Mouse (Mus musculus) midbrain, embryonic 11.5 days (tissue): ENCODE results near the gene Tmc4. TPM values are rescaled to one million over a fixed set of nuclear protein-coding genes. Genes with fewer than 3 reads are reported as not detected.
"Not testable (repeated sequence)": the region's sequence is repeated elsewhere in the genome, so short reads cannot be mapped to it uniquely, and the experiment has no call there.

Experiments used
- ATAC-seq: fragments of 200-750 bp; cut with Nextera tagmentation; 2 replicates; pipeline ENCODE4 v1.8.0; 2017; ENCODE audit warnings: moderate TSS enrichment, moderate library complexity; ENCODE audit not compliant: low FRiP score
- DNase-seq: peaks from one replicate; pipeline ENCODE4 v3.0.0; 2015; ENCODE audit warnings: low spot score; ENCODE audit errors: missing footprints
- H3K27ac ChIP-seq: fragments of 300-500 bp; sonication (generic); 2 replicates; pipeline ENCODE4 v1.5.1; 2014; ENCODE audit warnings: low read depth, low read length
- H3K27me3 ChIP-seq: fragments of 300-500 bp; sonication (generic); 2 replicates; pipeline ENCODE4 v1.6.1; 2014; ENCODE audit warnings: mild to moderate bottlenecking, low read length, moderate library complexity, mixed read lengths; ENCODE audit not compliant: control insufficient read depth, insufficient read depth
- H3K36me3 ChIP-seq: fragments of 300-500 bp; sonication (generic); 2 replicates; pipeline ENCODE4 v1.6.1; 2014; ENCODE audit warnings: mild to moderate bottlenecking, low read length, moderate library complexity, mixed read lengths; ENCODE audit not compliant: control insufficient read depth, insufficient read depth
- H3K4me1 ChIP-seq: fragments of 300-500 bp; sonication (generic); 2 replicates; pipeline ENCODE4 v1.6.1; 2014; ENCODE audit warnings: low read length; ENCODE audit not compliant: control insufficient read depth, insufficient read depth
- H3K4me2 ChIP-seq: fragments of 300-500 bp; sonication (generic); 2 replicates; pipeline ENCODE4 v1.6.1; 2014; ENCODE audit warnings: mild to moderate bottlenecking, moderate library complexity
- H3K4me3 ChIP-seq: fragments of 300-500 bp; sonication (generic); 2 replicates; pipeline ENCODE4 v1.5.1; 2014; ENCODE audit warnings: low read depth, low read length
- H3K9ac ChIP-seq: fragments of 300-500 bp; sonication (generic); 2 replicates; pipeline ENCODE4 v1.6.1; 2014; ENCODE audit warnings: low read length
- H3K9me3 ChIP-seq: fragments of 300-500 bp; sonication (generic); 2 replicates; pipeline ENCODE4 v1.6.1; 2016; ENCODE audit warnings: low read length; ENCODE audit not compliant: control insufficient read depth
- WGBS: fragments of 180-500 bp; shearing (Covaris S2); extraction: QIAGEN DNeasy Blood & Tissue Kit; methylation state at CpG from one replicate; pipeline ENCODE4 v1.1.7; 2014; 5-methylcytosine and 5-hydroxymethylcytosine counted together
- polyA plus RNA-seq: library from polyadenylated mRNA; unstranded; fragments of >200 nt; fragmentation: Nextera tagmentation; extraction: Ambion mirVana; gene quantifications from 2 replicates; pipeline ENCODE4 v1.2.1, GENCODE M21; 2014

The Tmc4 gene
- 2.4 and 2.5 TPM in 2 replicates for polyA plus RNA-seq

GRCm38 (mm10) chr7:3677342-3677741 is at the start of gene Tmc4:
Tmc4 (minus strand) TSS chr7:3677553.
- WGBS, result 60% methylated on average over 9 of the region's 9 CpGs
- Histone ChIP-seq H3K4me3 (no peak within 1 kb of the TSS), H3K4me1 (no peaks in the 10 kb centered on the region), H3K27ac (no peak within 1 kb of the TSS), H3K9me3 (no peaks in the 10 kb centered on the region), H3K27me3 (no peaks in the 10 kb centered on the region), H3K36me3 (no peaks in the 10 kb centered on the region), H3K9ac (no peak within 1 kb of the TSS), H3K4me2 (no peak within 1 kb of the TSS)
- DNase-seq, result no peak
- no peak for ATAC-seq

- ATAC-seq, H3K36me3 ChIP-seq, H3K9ac ChIP-seq, H3K27ac ChIP-seq, H3K4me1 ChIP-seq, H3K4me3 ChIP-seq, H3K4me2 ChIP-seq, H3K27me3 ChIP-seq, DNase-seq, H3K9me3 ChIP-seq: not testable (repeated sequence)
These were observed 48.1 kb upstream of the Tmc4 start for GRCm38 (mm10) chr7:3725459-3725858.

GRCm38 (mm10) chr7:3720268-3720667 is 42.9 kb upstream of the Tmc4 start, which contains the start of gene Pirb:
Pirb (minus strand) TSS chr7:3720391.
- H3K27ac ChIP-seq, H3K4me3 ChIP-seq, H3K4me1 ChIP-seq, H3K27me3 ChIP-seq, DNase-seq, H3K9me3 ChIP-seq, ATAC-seq, H3K9ac ChIP-seq, H3K4me2 ChIP-seq, H3K36me3 ChIP-seq: not testable (repeated sequence)
- WGBS, result no CpG with 5 or more reads among the region's 3 CpGs

- H3K27ac ChIP-seq, result no peak overlapping the region
- no peak overlapping the region for H3K9ac ChIP-seq
- H3K27me3 ChIP-seq, result no peaks in the 10 kb centered on the region
- no peak for DNase-seq
- no peaks in the 10 kb centered on the region for H3K4me1 ChIP-seq
- 75% methylated on average over 1 of the region's 1 CpGs for WGBS
- no peak overlapping the region for H3K4me2 ChIP-seq
- no peaks in the 10 kb centered on the region for H3K9me3 ChIP-seq
- H3K36me3 ChIP-seq, result no peaks in the 10 kb centered on the region
- ATAC-seq, result no peak
- H3K4me3 ChIP-seq, result no peak overlapping the region
These were observed 37.9 kb upstream of the Tmc4 start for GRCm38 (mm10) chr7:3715249-3715648.

- H3K4me2 ChIP-seq, result no peak overlapping the region
- no peak for ATAC-seq
- 29% methylated on average over 5 of the region's 5 CpGs for WGBS
- H3K9ac ChIP-seq, result no peak overlapping the region
- no peaks in the 10 kb centered on the region for H3K4me1 ChIP-seq
- H3K27me3 ChIP-seq, result no peaks in the 10 kb centered on the region
- H3K36me3 ChIP-seq, result no peaks in the 10 kb centered on the region
- H3K4me3 ChIP-seq, result no peak overlapping the region
- H3K9me3 ChIP-seq, result no peaks in the 10 kb centered on the region
- DNase-seq, result no peak
- no peak overlapping the region for H3K27ac ChIP-seq
These were observed 35.0 kb upstream of the Tmc4 start for GRCm38 (mm10) chr7:3712264-3712942.

- no peaks in the 10 kb centered on the region for H3K9me3 ChIP-seq
- 85% methylated on average over 1 of the region's 1 CpGs for WGBS
- no peak overlapping the region for H3K4me2 ChIP-seq
- H3K36me3 ChIP-seq, result peaks cover 9% of the 10 kb centered on the region; the same call in 1 of the 2 replicates
- no peaks in the 10 kb centered on the region for H3K27me3 ChIP-seq
- peaks cover 10% of the 10 kb centered on the region for H3K4me1 ChIP-seq
- no peak overlapping the region for H3K9ac ChIP-seq
- no peak for ATAC-seq
- no peak for DNase-seq
- H3K27ac ChIP-seq, result no peak overlapping the region
- no peak overlapping the region for H3K4me3 ChIP-seq
These were observed 31.6 kb upstream of the Tmc4 start for GRCm38 (mm10) chr7:3709000-3709399.

GRCm38 (mm10) chr7:3708447-3708980 is 31.2 kb upstream of the Tmc4 start:
- H3K27ac ChIP-seq, H3K9me3 ChIP-seq, H3K36me3 ChIP-seq, H3K27me3 ChIP-seq, DNase-seq, H3K4me2 ChIP-seq, H3K4me1 ChIP-seq, H3K4me3 ChIP-seq, ATAC-seq, H3K9ac ChIP-seq: not testable (repeated sequence)
- WGBS, result 45% methylated on average over 5 of the region's 5 CpGs

- no peak overlapping the region for H3K4me3 ChIP-seq
- H3K27me3 ChIP-seq, result no peaks in the 10 kb centered on the region
- no peak overlapping the region for H3K27ac ChIP-seq
- DNase-seq (no peak), ATAC-seq (no peak)
- H3K4me2 ChIP-seq, result no peak overlapping the region
- WGBS, result 17% methylated on average over 7 of the region's 7 CpGs
- no peak overlapping the region for H3K9ac ChIP-seq
- no peaks in the 10 kb centered on the region for H3K9me3 ChIP-seq
- H3K36me3 ChIP-seq, result peaks cover 9% of the 10 kb centered on the region; the same call in 1 of the 2 replicates
- peaks cover 10% of the 10 kb centered on the region for H3K4me1 ChIP-seq
These were observed 30.4 kb upstream of the Tmc4 start for GRCm38 (mm10) chr7:3707568-3708413.

- peaks cover 10% of the 10 kb centered on the region for H3K4me1 ChIP-seq
- H3K4me2 ChIP-seq, result no peak overlapping the region
- H3K4me3 ChIP-seq, result no peak overlapping the region
- no peaks in the 10 kb centered on the region for H3K27me3 ChIP-seq
- no peak overlapping the region for H3K9ac ChIP-seq
- ATAC-seq (no peak), DNase-seq (no peak)
- WGBS, result 74% methylated on average over 4 of the region's 4 CpGs
- no peaks in the 10 kb centered on the region for H3K9me3 ChIP-seq
- no peak overlapping the region for H3K27ac ChIP-seq
- peaks cover 9% of the 10 kb centered on the region; the same call in 1 of the 2 replicates for H3K36me3 ChIP-seq
These were observed 29.7 kb upstream of the Tmc4 start for GRCm38 (mm10) chr7:3707027-3707426.
